Mouse (Mus musculus) spleen, adult 12 weeks (tissue): Measurements from ENCODE around the gene Alg10b.
"Not testable (repeated sequence)": the region's sequence is repeated elsewhere in the genome, so short reads cannot be mapped to it uniquely, and the experiment has no call there.

Source experiments
- DNase-seq: peaks from one replicate; pipeline ENCODE4 v3.0.0; 2022; ENCODE audit warnings: low spot score

Gene Alg10b

GRCm38 (mm10) chr15:90223969-90224750 lies at the start of gene Alg10b:
Alg10b (plus strand) TSS chr15:90224311.
- DNase-seq, result peak; percentile 53

- DNase-seq, result not testable (repeated sequence)
Observed at GRCm38 (mm10) chr15:90183108-90183507, 41.0 kb upstream of the Alg10b start.

- DNase-seq, result no peak
Observed at GRCm38 (mm10) chr15:90183511-90183910, 40.6 kb upstream of the Alg10b start.

- DNase-seq, result no peak
Observed at GRCm38 (mm10) chr15:90184743-90185142, 39.4 kb upstream of the Alg10b start.

- no peak for DNase-seq
Observed at GRCm38 (mm10) chr15:90189477-90189876, 34.6 kb upstream of the Alg10b start.

GRCm38 (mm10) chr15:90213946-90214345 lies 10.2 kb upstream of the Alg10b start:
- DNase-seq, result no peak

GRCm38 (mm10) chr15:90214913-90215312 lies 9.2 kb upstream of the Alg10b start:
- no peak for DNase-seq

- DNase-seq, result peak; percentile 17
Observed at GRCm38 (mm10) chr15:90225058-90225575, 1.0 kb downstream of the Alg10b start.

- no peak for DNase-seq
Observed at GRCm38 (mm10) chr15:90237657-90238056, 13.5 kb downstream of the Alg10b start.

GRCm38 (mm10) chr15:90244081-90244480 lies 20.0 kb downstream of the Alg10b start:
- DNase-seq, result no peak

GRCm38 (mm10) chr15:90249694-90250093 lies 25.6 kb downstream of the Alg10b start:
- DNase-seq, result no peak

GRCm38 (mm10) chr15:90282876-90283275 lies 58.8 kb downstream of the Alg10b start:
- DNase-seq, result no peak
